ENCODE assay signal across 8 mouse cellular contexts in genomic region chr4:110285346-110286330, GRCm38 (mm10).
DNase-seq lines count a peak whose midpoint lies in the region; ATAC-seq lines count a peak whose summit lies in the region.

No protein-coding gene starts in this region.

- H3K9me3 ChIP-seq in heart, embryonic 12.5 days (replicated peaks) = no peaks in the 10 kb centered on the region
- no peaks in the 10 kb centered on the region for H3K9me3 ChIP-seq in forebrain, embryonic 15.5 days
- no peaks in the 10 kb centered on the region for H3K9me3 ChIP-seq in limb, embryonic 11.5 days (ENCODE audit: control insufficient read depth, low read length)
- no peaks in the 10 kb centered on the region for H3K9me3 ChIP-seq in stomach, embryonic 14.5 days (ENCODE audit: control insufficient read depth, low read depth, low read length)

- H3K36me3 ChIP-seq in heart, embryonic 12.5 days = no peaks in the 10 kb centered on the region
- no peaks in the 10 kb centered on the region for H3K36me3 ChIP-seq in forebrain, embryonic 15.5 days
- H3K36me3 ChIP-seq in limb, embryonic 11.5 days (ENCODE audit: control insufficient read depth, insufficient read depth, low read length) = no peaks in the 10 kb centered on the region
- H3K36me3 ChIP-seq in stomach, embryonic 14.5 days (ENCODE audit: control insufficient read depth, insufficient read depth, low read length) = no peaks in the 10 kb centered on the region

- peak; percentile 51; the same call in 1 of the 2 replicates for ATAC-seq in heart, embryonic 12.5 days (ENCODE audit: insufficient number of reproducible peaks, low FRiP score)
- peak; percentile 67 for ATAC-seq in forebrain, embryonic 15.5 days (replicated peaks)
- ATAC-seq in limb, embryonic 11.5 days (ENCODE audit: insufficient number of reproducible peaks, low FRiP score, low TSS enrichment, low read depth) = no peak
- ATAC-seq in stomach, embryonic 14.5 days (ENCODE audit: insufficient number of reproducible peaks, insufficient read depth, low FRiP score, low read depth) = no peak
- no peak for ATAC-seq in erythroid progenitor cell, adult 5-6 weeks (replicated peaks; ENCODE audit: low FRiP score, poor library complexity, severe bottlenecking)

- H3K27ac ChIP-seq in heart, embryonic 12.5 days (ENCODE audit: poor library complexity, severe bottlenecking) = no peak overlapping the region
- peak overlapping the region; percentile 87 for H3K27ac ChIP-seq in forebrain, embryonic 15.5 days (replicated peaks)
- H3K27ac ChIP-seq in limb, embryonic 11.5 days (replicated peaks; ENCODE audit: low read depth, low read length) = no peak overlapping the region
- H3K27ac ChIP-seq in stomach, embryonic 14.5 days (ENCODE audit: low read length) = no peak overlapping the region; the same call in 1 of the 2 replicates

- WGBS in heart, embryonic 12.5 days = 16% methylated on average over 15 of the region's 15 CpGs
- WGBS in forebrain, embryonic 15.5 days = 3% methylated on average over 15 of the region's 15 CpGs
- WGBS in limb, embryonic 11.5 days = 27% methylated on average over 15 of the region's 15 CpGs
- WGBS in stomach, embryonic 14.5 days = 29% methylated on average over 15 of the region's 15 CpGs

- H3K9ac ChIP-seq in heart, embryonic 12.5 days = no peak overlapping the region
- H3K9ac ChIP-seq in forebrain, embryonic 15.5 days (replicated peaks) = peak overlapping the region; percentile 58
- no peak overlapping the region for H3K9ac ChIP-seq in limb, embryonic 11.5 days (ENCODE audit: low read length)
- H3K9ac ChIP-seq in stomach, embryonic 14.5 days (replicated peaks; ENCODE audit: low read depth, low read length) = no peak overlapping the region

- peak overlapping the region; percentile 54 for H3K4me2 ChIP-seq in heart, embryonic 12.5 days
- H3K4me2 ChIP-seq in forebrain, embryonic 15.5 days (replicated peaks) = peak overlapping the region; percentile 60
- H3K4me2 ChIP-seq in limb, embryonic 11.5 days (ENCODE audit: low read depth, severe bottlenecking) = peak overlapping the region; percentile 34; the same call in 1 of the 2 replicates
- 0 out of 2 replicates have a peak overlapping the region, but pooled peaks have one; percentile 13 for H3K4me2 ChIP-seq in stomach, embryonic 14.5 days (replicated peaks; ENCODE audit: low read depth, low read length)

- H3K4me1 ChIP-seq in heart, embryonic 12.5 days (replicated peaks) = peaks cover 20% of the 10 kb centered on the region; the same call in 1 of the 2 replicates
- peaks cover 44% of the 10 kb centered on the region for H3K4me1 ChIP-seq in forebrain, embryonic 15.5 days
- peaks cover 13% of the 10 kb centered on the region; the same call in 1 of the 2 replicates for H3K4me1 ChIP-seq in limb, embryonic 11.5 days (ENCODE audit: control insufficient read depth, insufficient read depth, low read length)
- H3K4me1 ChIP-seq in stomach, embryonic 14.5 days (ENCODE audit: control insufficient read depth, insufficient read depth, low read length) = no peaks in the 10 kb centered on the region

- no peak for DNase-seq in heart, postnatal 4 days
- peak; percentile 57 for DNase-seq in cerebellum, adult 11-12 months
- DNase-seq in limb, embryonic 11.5 days (ENCODE audit: low spot score) = no peak
- DNase-seq in adrenal gland, postnatal 4 days (ENCODE audit: low spot score in 2 of 2) = no peak

- H3K4me3 ChIP-seq in heart, embryonic 12.5 days = peak overlapping the region; percentile 17
- peak overlapping the region; percentile 53 for H3K4me3 ChIP-seq in forebrain, embryonic 15.5 days
- no peak overlapping the region for H3K4me3 ChIP-seq in limb, embryonic 11.5 days (ENCODE audit: low read depth, low read length)
- H3K4me3 ChIP-seq in stomach, embryonic 14.5 days (ENCODE audit: low read depth, low read length) = peak overlapping the region; percentile 4; the same call in 1 of the 2 replicates

- H3K27me3 ChIP-seq in heart, embryonic 12.5 days (replicated peaks) = no peaks in the 10 kb centered on the region
- no peaks in the 10 kb centered on the region for H3K27me3 ChIP-seq in forebrain, embryonic 15.5 days
- H3K27me3 ChIP-seq in limb, embryonic 11.5 days (ENCODE audit: control insufficient read depth, insufficient read depth, low read length) = no peaks in the 10 kb centered on the region
- H3K27me3 ChIP-seq in stomach, embryonic 14.5 days (ENCODE audit: control insufficient read depth, insufficient read depth, low read length) = no peaks in the 10 kb centered on the region

Comparison
In these comparisons a context has a peak if more than half of its experiments do, and no peak if none do; other contexts are left out.
1. ATAC-seq: peak in heart, embryonic 12.5 days (single experiment) and forebrain, embryonic 15.5 days (single experiment); none in limb, embryonic 11.5 days (single experiment), stomach, embryonic 14.5 days (single experiment) and erythroid progenitor cell, adult 5-6 weeks (single experiment).
2. Peak in every context shown above with its lines, with median percentiles within 50 percentile points of each other: H3K4me2 ChIP-seq.